Comparison of ENCODE assay signal across 9 mouse cellular contexts in genomic region chr3:87175438-87175815, GRCm38 (mm10). TPM values are rescaled to one million over a fixed set of nuclear protein-coding genes. Genes with fewer than 3 reads are reported as not detected.
DNase-seq lines count a peak whose midpoint lies in the region; ATAC-seq and TF ChIP-seq lines count a peak whose summit lies in the region.
"Had no signal": no experiment of that assay in that cellular context is flagged by ENCODE, and none has a peak within 500 bp of the region (broad histone marks: within the 10 kb centered on the region; RNA-seq: fewer than 3 reads in every experiment).

No protein-coding gene starts in this region.

- peak; percentile 75 for DNase-seq in embryo, embryonic 10 days (ENCODE audit: low spot score)
- DNase-seq in embryo, embryonic 9.5 days (ENCODE audit: extremely low spot score): no peak
- DNase-seq in Muller cell, postnatal 12 days (ENCODE audit: inconsistent ontology term): peak; percentile 56
- peak; percentile 77 for DNase-seq in forebrain, postnatal 0 days
- DNase-seq in limb, embryonic 11.5 days (ENCODE audit: low spot score): peak; percentile 33
- DNase-seq in frontal cortex, postnatal 25 days (ENCODE audit: low spot score in 2 of 2): no peak
- no peak for DNase-seq in urinary bladder, postnatal 14 days (ENCODE audit: low spot score)

- H3K27ac ChIP-seq in forebrain, postnatal 0 days (ENCODE audit: low read depth, low read length): peak overlapping the region; percentile 74
- H3K27ac ChIP-seq in limb, embryonic 11.5 days (replicated peaks; ENCODE audit: low read depth, low read length): no peak overlapping the region
- no peak overlapping the region for H3K27ac ChIP-seq in neural tube, embryonic 12.5 days

- H3K9ac ChIP-seq in forebrain, postnatal 0 days: no peak overlapping the region; the same call in 1 of the 2 replicates
- H3K9ac ChIP-seq in limb, embryonic 11.5 days (ENCODE audit: low read length): no peak overlapping the region
- H3K9ac ChIP-seq in neural tube, embryonic 12.5 days: peak overlapping the region; percentile 75; the same call in 1 of the 2 replicates

- peak; percentile 85 for TF ChIP-seq CTCF in forebrain, postnatal 0 days (IDR thresholded peaks at IDR 0.05; ENCODE audit: low read depth)

- no peaks in the 10 kb centered on the region for H3K9me3 ChIP-seq in forebrain, postnatal 0 days (ENCODE audit: low read length)
- H3K9me3 ChIP-seq in limb, embryonic 11.5 days (ENCODE audit: control insufficient read depth, low read length): no peaks in the 10 kb centered on the region
- no peaks in the 10 kb centered on the region for H3K9me3 ChIP-seq in neural tube, embryonic 12.5 days
- H3K9me3 ChIP-seq: G1E had no signal

- peaks cover 16% of the 10 kb centered on the region for H3K4me1 ChIP-seq in forebrain, postnatal 0 days (ENCODE audit: insufficient read depth)
- peaks cover 8% of the 10 kb centered on the region for H3K4me1 ChIP-seq in limb, embryonic 11.5 days (ENCODE audit: control insufficient read depth, insufficient read depth, low read length)
- peaks cover 35% of the 10 kb centered on the region for H3K4me1 ChIP-seq in neural tube, embryonic 12.5 days

- H3K4me2 ChIP-seq in forebrain, postnatal 0 days (ENCODE audit: low read depth): peak overlapping the region; percentile 74
- H3K4me2 ChIP-seq in limb, embryonic 11.5 days (ENCODE audit: low read depth, severe bottlenecking): 0 out of 2 replicates have a peak overlapping the region, but pooled peaks have one; percentile 94
- peak overlapping the region; percentile 82 for H3K4me2 ChIP-seq in neural tube, embryonic 12.5 days (replicated peaks)

- no peak for ATAC-seq in forebrain, postnatal 0 days
- no peak for ATAC-seq in limb, embryonic 11.5 days (ENCODE audit: insufficient number of reproducible peaks, low FRiP score, low TSS enrichment, low read depth)
- no peak for ATAC-seq in neural tube, embryonic 12.5 days (ENCODE audit: low FRiP score, low read depth)

- H3K27me3 ChIP-seq in forebrain, postnatal 0 days (ENCODE audit: insufficient read depth, low read length): no peaks in the 10 kb centered on the region
- H3K27me3 ChIP-seq in limb, embryonic 11.5 days (ENCODE audit: control insufficient read depth, insufficient read depth, low read length): no peaks in the 10 kb centered on the region
- no peaks in the 10 kb centered on the region for H3K27me3 ChIP-seq in neural tube, embryonic 12.5 days (replicated peaks)

- no peaks in the 10 kb centered on the region for H3K36me3 ChIP-seq in forebrain, postnatal 0 days (ENCODE audit: insufficient read depth)
- H3K36me3 ChIP-seq in limb, embryonic 11.5 days (ENCODE audit: control insufficient read depth, insufficient read depth, low read length): no peaks in the 10 kb centered on the region
- H3K36me3 ChIP-seq in neural tube, embryonic 12.5 days: no peaks in the 10 kb centered on the region
- H3K36me3 ChIP-seq: G1E had no signal

- H3K4me3 ChIP-seq in forebrain, postnatal 0 days (ENCODE audit: low read depth, low read length): peak overlapping the region; percentile 65; the same call in 1 of the 2 replicates
- H3K4me3 ChIP-seq in limb, embryonic 11.5 days (ENCODE audit: low read depth, low read length): no peak overlapping the region
- no peak overlapping the region for H3K4me3 ChIP-seq in neural tube, embryonic 12.5 days

- 58% methylated on average over 3 of the region's 3 CpGs for WGBS in forebrain, postnatal 0 days
- WGBS in limb, embryonic 11.5 days: 52% methylated on average over 3 of the region's 3 CpGs
- WGBS in neural tube, embryonic 12.5 days: 47% methylated on average over 3 of the region's 3 CpGs

RNA-seq across cellular contexts. Expression of gene Kirrel, which starts 0.9 kb away (rescaled TPM):
- 4.7 and 6.9 TPM in 2 replicates for total RNA-seq in forebrain, postnatal 0 days (2014; rRNA removed)
- polyA plus RNA-seq in forebrain, postnatal 0 days (2015; fragmentation: Nextera tagmentation; extraction: Ambion mirVana): 1.1 and 2.2 TPM in 2 replicates
- 12.8 and 13.6 TPM in 2 replicates for polyA plus RNA-seq in limb, embryonic 11.5 days (2014; fragmentation: Nextera tagmentation; extraction: Ambion mirVana)
- polyA plus RNA-seq in neural tube, embryonic 12.5 days (2016; fragmentation: Nextera tagmentation; extraction: Ambion mirVana): 12.9 and 13.2 TPM in 2 replicates
- polyA plus RNA-seq: G1E had no signal

Comparison
In these comparisons a context has a peak if more than half of its experiments do, and no peak if none do; other contexts are left out.
1. DNase-seq: peak in embryo, embryonic 10 days (single experiment), Muller cell, postnatal 12 days (single experiment), forebrain, postnatal 0 days (single experiment) and limb, embryonic 11.5 days (single experiment); none in embryo, embryonic 9.5 days (single experiment), frontal cortex, postnatal 25 days (0 of 2) and urinary bladder, postnatal 14 days (single experiment).
2. Peak in every context shown above with its lines, with median percentiles within 50 percentile points of each other: H3K4me2 ChIP-seq.